Mouse (Mus musculus) lung, postnatal 36 days (tissue): ENCODE data around the gene Hes1.

ENCODE experiments used
- DNase-seq: peaks from one replicate; pipeline ENCODE4 v3.0.0; 2022; ENCODE audit warnings: mixed read lengths

Gene Hes1

DNA sequence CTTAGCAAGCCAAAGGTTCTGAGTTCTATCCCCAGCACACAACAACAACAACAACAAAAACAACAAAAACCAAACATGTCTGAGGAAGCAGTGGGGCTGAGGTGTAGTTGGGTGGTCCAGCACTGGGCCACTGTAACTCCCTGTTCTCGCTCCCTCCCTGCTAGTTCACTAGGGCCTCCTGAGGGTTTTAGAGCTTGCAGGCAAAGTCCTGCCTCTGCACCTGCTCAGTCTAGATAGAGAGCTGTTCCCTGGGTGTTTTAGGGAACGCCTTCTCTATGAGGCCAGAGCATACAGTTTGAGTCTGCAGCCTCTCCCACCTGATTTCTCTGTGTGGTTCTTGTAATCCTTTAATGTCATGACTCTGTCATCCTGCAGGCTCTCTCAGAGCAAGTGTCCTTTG lies 11.9 kb upstream of the Hes1 start:
- no peak for DNase-seq

DNA sequence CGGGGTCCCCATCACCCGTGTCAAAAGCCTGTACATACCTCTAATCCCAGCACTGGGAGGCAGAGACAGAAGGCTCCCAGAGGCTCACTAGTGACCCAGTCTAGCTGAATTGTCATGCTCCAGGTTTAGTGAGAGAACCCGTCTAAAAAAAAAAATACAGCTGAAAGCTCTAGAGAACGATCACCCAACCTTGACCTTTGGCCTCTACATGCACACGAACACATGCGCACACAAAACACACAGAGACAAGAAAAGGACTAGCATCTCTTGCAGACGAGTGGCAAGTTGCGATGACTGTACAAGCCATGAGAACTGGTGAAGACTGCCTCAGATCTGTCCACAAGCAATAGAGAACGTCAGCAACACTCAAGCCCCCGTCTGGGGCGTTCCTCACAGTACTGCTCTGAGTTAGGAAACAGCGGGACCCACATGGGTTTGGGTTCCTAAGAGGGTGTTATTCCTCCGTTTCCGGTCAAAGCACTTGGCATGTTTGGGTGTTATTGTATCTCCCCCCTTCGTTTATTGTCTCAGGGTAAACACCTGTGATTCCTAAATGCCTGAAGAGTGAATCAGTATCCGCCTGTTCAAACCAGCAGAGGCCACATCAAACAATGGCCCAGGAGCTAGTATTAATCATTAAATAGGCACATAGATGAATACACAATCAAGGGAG lies 11.2 kb upstream of the Hes1 start:
- no peak for DNase-seq

DNA sequence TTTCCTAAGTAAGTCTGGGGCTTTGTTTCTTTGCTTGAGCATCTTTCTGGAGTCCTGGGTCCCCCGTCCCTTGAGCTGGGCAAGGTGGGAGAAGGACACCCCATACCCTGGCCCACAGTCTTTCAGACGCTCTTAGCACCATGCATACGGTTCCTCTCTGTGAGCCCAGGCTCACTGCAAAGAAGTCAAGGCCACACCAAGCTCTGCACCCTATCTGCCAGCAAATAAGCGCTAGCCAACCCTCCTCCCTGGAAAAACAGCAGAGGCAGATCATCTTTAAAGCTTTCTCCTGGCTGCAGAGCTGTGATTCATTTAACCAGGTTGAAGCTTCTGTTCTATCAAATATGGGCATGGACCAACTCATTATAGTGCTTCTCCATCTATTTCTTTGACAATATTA lies 9.6 kb upstream of the Hes1 start:
- no peak for DNase-seq

DNA sequence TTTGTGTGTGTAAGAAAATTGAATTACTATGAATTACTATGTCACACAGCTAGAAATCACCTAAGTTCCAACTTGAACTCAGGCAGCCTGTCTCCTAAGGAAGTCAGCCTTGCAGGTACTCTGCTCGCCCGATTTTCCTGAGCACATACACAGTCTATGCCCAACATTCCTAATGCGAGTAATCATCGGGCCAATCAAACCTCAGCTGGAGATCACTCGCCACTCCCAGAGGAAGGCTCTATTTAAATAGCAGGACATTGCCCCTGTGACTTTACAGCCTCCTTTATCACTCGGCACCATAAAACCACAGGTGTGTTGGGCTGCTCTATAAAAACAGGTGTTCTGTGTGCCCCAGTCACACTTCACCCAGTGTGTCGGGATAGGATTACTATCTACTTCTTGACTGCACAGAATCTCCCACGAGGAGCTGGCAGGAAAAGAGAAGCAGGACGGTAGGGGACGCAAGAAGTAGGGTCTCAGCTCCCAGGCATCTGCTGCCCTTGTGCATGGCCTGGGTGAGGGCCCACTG lies 8.8 kb upstream of the Hes1 start:
- DNase-seq, result no peak

DNA sequence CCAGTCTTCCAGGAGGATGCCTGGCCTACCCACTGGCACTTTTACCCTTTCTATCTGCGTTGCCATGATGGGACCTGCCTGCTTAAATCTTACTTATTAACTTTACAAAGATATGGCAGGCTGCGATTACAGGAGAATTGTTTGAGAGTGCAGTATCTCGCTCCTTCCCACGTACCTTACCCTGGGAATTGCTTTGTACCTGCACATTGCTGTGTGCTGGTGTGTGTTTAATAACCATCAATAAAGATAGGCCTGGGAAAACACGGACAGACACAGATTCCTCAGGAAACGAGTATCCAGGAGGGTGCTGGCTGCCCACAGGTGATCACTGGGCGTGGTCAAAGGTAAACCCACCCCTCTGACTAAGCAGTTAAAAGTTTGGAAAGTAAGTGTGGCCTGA lies 8.3 kb upstream of the Hes1 start:
- DNase-seq, result no peak

DNA sequence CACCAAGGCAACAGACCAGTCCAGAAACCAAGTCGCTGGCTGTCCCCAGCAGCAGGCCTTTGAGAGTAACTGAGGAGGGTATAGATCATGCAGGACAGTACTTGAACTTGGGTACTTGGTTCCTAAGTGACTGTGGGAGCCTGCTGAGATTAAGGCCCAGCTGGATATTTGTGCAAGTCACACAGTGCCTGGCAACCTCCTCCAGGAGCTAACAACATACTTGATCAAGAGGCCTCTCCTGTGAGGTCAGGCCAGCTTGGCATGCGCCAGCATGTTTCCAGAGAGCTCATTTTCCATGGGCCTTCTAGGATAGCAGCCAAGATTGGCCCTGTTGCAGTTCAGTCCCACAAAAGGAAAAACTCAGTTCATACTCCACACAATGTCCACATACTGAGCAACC lies 7.3 kb upstream of the Hes1 start:
- DNase-seq, result peak; percentile 91

DNA sequence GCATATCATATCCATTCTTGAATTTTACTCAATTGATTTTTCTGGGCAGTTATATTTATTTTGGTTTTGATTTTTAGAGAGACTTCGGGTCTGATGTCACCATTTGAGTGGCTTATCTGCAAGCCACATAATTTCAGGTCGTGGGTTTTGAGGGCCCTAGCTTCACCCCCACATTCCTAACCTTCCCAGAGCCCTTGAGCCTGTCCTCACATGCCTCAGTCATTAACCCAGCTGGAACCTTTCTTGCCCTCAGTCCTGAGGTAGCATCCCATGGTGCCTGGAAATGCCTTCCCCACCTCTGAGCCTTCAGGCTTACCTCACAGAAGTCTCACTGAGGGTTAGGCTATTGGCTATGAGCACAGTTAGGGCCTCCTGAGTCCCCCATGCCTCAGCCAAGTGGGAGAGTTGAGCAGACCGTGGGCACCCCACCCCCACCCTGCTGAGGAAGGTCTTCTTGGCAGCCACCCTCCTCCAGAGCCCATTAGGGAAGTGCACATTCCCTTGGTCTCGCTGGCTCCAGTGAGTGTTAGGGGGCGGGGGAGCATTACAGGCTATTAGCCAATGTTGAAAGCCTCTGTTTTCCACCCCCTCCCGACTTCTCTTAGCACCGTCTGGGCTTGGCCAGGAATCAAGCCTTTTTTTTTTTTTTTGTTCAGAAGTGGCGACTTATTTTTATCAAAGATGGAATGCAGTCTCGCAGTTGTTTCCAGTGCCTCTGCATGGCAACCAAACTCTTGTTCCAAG lies 5.0 kb upstream of the Hes1 start:
- peak; percentile 94 for DNase-seq

DNA sequence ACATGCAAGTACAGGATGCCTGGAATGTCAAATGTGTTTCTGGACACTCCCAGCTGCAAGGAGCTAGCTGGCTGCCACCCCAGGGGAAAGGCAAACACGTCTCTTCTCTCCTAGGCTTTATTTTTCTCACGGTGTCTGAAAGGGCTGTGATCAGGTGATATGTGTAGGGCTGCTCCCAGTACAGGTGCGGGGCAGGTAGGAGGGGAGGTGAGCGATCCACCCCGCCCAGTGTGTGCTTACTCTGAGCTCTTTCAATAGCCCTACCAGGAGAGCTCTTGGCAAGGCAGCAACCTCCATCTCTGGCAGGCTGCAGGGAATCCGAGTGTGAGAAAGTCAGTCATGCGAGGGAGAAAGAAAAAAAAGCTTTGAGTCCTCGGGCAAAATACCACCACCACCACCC lies 3.8 kb upstream of the Hes1 start:
- DNase-seq, result peak; percentile 86

DNA sequence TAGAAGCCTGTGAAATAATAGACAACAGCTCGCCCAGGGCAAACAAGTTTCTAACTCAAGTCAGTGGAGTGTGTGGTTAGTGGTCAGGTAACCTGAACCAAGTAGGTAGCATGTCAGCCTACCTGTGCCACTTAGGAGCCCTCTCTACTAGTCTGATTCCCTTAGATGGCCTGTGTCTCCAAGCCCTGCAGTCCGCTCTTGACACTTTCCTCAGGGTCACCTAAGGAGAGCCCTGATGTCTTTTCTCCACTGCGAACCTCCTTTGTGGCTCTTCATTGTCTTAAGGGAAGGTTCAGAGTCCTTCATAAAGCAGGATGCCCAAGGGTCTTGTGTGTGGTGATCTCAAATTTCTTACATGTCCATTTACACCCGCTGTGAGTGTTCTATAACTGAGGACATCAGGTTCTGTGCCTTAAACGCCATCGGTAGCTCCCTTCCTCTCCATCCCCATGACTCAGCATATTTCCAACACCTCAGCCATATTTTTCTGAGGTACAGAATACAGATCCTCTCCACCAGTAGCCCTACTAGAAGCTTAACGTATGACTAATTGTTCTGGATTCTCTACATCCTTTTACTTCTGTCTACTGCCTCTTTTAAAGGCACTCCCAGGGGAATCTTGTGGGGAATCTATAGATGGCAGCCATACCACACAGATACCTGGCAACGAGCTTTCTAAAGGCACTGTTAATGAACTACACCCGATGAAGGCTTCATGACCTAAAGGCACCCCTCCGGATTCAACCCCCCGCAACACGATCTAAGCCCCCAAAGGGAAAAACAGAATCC lies 1.7 kb upstream of the Hes1 start:
- DNase-seq, result peak; percentile 38

DNA sequence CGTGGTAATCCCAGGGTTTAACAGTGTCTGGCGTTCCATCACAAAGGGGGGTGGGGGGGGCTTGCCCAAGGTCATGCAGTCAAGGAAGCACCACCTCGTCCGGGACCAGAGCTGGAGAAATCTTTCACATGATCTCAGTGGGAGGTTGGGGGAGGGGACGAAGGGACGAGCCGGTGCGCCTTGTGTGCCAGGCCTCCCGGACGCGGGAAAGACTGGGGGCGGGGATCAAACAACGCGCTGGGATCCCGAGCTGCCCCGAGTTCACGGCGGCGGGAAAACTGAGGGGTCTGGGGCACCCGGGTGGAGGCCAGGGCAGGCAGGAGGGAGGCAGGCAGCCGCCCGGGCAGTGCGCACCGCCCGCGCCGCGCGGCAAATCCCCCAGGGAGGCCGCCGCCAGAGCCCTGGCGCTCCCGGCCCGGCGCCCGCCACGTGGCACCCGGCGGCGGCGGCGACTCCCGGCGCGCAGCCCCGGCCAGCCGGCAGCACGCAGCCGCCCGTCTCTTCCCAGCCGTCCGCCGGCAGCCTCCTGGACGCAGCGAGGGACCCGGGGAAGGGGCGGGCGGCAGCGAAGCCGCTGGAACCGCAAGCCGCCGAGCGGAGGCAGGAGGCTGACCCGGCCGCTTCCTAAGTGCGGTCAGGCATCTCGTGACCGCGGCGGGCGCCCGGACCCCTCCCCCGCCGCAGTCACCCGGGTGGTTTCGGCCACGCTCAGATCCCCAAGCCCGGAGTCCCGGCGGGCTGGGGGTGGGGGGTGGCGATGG lies 883 bp upstream of the Hes1 start:
- peak; percentile 88 for DNase-seq

DNA sequence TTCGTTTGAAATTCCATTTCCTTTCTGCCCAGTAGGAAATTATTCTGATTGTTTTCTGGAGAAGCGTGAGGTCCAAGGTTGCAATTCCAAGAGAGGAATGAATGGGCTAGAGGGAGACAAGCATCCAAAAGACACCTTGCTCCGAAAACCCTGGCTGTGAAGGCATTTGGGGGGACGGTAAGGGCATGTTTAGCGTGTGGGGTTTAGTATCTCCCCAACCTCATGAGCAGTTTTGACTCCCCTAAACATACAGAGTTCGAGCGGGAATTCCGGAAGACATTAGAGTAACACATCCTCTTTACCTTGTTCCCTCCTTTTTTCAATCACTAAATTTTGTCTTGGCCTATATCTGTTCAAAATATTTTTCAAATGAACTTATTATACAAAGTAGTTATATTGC lies 429 bp downstream of the Hes1 start:
- DNase-seq, result no peak

DNA sequence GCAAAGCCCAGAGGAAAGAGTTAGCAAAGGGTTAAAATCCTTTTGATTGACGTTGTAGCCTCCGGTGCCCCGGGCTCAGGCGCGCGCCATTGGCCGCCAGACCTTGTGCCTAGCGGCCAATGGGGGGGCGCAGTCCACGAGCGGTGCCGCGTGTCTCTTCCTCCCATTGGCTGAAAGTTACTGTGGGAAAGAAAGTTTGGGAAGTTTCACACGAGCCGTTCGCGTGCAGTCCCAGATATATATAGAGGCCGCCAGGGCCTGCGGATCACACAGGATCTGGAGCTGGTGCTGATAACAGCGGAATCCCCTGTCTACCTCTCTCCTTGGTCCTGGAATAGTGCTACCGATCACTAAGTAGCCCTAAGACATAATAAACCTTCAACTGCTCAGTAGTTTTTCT lies 893 bp downstream of the Hes1 start:
- peak; percentile 98 for DNase-seq

DNA sequence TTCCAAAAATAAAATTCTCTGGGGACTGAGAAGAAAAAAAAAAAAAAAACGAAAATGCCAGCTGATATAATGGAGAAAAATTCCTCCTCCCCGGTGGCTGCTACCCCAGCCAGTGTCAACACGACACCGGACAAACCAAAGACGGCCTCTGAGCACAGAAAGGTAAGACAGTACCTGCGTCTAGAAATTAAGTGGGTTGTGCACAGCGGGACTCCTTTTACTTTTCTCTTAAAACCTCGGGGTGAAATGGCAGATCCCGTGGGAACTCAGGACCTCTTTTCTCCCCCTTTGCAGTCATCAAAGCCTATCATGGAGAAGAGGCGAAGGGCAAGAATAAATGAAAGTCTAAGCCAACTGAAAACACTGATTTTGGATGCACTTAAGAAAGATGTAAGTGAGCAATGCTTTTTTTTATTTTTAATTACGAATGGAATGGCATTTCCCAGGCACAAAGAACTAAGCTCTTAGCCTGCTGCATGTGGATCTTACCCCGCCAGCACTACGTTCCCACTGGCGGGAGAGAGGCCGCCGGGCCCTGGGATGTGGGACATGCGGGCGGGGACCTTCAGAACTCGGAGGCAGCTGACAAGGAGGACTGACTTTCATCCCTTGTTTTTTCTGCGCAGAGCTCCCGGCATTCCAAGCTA lies 1.5 kb downstream of the Hes1 start:
- DNase-seq, result peak; percentile 39

DNA sequence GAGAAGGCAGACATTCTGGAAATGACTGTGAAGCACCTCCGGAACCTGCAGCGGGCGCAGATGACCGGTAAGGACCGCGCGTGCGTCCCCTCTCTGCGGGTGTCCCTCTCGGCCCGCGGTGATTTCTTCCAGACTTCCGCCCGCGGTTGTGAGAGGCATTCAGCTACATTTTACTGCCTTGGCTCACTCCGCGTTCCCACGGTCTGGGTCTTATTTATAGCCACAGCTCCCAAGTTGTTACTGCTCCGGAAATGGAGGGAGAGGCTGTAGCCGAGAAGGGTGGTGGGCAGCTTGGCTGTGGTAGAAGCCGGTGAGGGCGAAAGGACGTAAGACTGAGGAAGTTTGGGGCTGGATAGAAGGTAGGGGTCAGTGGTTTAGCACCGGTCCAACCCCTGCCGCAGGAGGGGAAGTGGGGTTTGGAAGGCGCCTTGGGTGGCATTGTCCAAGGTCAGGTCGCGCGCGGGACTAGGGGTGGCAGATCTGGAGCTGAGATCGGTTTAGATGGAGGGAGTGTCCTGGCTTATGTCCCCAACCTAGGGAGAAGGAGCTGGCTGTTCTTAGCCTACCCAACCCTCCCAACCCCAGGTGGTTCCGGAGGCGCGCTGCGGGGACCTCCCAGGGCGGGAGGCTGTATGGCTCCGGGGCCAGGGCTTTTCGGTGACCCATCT lies 2.1 kb downstream of the Hes1 start:
- DNase-seq, result peak; percentile 69

DNA sequence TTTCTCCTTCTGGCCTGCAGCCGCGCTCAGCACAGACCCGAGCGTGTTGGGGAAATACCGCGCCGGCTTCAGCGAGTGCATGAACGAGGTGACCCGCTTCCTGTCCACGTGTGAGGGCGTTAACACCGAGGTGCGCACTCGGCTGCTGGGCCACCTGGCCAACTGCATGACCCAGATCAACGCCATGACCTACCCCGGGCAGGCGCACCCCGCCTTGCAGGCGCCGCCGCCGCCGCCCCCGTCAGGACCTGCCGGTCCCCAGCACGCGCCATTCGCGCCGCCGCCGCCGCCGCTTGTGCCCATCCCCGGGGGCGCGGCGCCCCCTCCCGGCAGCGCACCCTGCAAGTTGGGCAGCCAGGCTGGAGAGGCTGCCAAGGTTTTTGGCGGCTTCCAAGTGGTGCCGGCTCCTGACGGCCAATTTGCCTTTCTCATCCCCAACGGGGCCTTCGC lies 2.7 kb downstream of the Hes1 start:
- peak; percentile 90 for DNase-seq

DNA sequence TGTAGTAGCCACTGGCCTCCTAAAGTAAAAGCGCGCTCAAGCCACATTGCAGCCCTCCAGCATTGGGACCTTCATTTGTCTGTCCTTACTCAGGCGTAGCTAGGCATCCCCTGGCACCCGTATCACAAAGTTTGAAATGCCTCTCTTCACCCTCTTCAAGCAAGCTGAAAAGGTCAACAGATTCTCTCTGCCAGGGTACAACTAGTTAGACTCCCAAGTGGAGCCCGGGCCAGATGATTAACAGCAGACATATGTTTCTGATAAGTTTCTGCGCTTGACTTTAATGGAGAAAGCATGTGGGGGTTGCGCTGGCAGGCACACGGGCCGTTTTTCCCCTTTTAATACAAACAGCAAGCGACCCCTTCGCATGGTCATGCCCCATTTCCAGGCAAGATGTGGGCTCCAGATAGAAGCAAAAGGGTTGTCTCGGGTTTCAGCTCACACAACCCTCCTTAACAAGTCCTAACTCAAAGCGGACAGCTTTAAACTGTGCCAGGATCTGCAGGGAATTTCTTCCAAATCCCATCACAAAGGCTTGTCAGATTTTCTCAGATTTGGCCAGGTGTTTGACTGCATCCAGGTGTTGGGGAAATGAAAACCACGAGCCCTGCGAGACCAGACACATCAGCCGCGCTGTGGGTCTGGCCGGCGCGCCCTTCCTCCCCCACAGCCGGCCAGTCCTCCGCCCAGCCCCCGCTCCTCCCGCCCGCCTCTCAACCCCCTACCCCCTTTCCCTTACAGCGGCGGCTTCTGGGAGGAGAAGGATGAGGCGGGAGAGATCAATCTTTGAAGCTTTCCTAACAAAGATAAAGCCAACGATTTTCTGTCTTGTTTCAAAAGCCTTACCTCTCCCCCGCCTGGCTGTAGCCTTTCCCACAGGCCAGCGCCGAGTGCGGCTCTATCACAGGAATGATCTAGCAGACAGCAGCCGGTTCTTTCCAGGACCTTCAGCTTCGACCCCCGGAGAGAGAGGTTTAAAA lies 4.1 kb downstream of the Hes1 start:
- peak; percentile 37 for DNase-seq

DNA sequence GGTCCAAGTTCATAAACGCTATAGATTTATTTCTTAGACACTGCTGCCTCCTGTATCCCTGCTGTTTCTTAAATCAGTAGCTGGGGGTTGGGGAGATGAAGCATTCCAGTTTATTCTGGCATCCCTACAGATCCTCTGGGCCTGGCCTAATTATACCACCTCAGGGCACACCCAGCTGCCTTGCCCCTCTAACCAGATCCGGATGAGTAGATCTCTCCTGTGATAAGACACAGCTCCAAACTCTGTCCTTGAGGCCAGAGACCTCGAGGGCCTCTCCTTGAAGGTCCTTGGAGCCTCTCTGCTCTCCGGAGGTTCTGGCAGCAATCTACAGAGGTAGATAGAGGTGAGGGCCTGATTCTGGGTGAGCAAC lies 5.4 kb downstream of the Hes1 start:
- DNase-seq, result peak; percentile 50

DNA sequence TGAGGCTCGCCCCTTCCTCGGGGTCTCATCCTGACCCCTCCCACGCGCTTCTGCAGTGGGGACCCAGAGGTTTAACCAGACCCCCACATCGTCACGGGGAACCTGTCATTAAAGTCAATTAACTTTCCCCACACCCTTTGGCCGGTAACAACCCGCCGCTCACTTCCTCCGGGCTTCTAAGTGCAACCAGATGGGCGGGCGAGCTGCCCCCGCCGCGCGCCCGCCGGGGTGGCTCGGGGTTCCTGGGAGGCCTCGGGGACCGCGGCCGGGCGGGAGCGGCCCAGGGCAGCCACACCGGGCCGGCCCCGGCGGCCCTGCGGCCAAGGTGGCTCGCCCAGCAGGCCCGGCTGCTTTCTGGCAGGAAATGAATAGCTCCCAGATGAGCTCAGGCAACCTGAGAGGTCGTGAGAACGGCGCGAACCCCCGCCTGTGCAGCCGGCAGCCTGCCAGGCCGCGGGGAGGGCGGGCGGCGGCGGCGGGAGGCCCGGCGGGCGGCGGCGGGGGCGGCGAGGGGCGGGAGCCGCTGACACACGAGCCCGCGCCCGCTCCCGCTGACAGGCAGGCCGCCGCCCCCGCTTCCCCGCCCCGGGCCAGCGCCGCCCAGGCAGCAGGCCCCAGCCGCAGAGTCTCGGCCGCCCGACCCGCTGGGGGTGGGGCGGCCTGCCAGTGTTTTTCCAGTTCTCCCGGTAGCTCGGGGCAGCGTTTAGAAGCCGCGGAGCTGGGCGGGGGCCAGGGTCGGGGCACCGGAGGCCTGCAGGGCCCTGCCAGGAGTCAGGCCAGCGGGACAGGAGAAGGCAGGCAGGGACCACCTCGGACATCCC lies 6.0 kb downstream of the Hes1 start:
- DNase-seq, result peak; percentile 90

DNA sequence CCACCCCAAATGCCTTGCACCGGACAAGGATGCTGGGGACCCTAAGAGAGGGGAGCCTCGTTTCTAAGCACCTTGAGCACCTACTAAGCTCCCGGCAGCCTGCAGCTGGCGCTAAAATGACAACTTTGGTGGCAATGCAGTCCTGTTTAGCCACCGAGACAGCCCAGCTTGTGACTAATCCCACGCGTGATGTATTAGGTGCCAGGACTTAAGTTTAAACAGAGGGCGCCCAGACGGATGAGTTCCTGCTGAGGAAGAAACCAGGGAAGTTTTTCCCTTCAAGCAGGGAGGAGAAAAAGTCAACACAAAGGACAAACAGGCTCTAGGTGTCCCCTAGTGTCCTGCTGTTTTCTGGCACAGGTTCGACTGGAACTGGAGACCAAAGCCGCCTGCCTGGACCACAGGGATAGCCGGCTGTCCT lies 6.6 kb downstream of the Hes1 start:
- peak; percentile 76 for DNase-seq

DNA sequence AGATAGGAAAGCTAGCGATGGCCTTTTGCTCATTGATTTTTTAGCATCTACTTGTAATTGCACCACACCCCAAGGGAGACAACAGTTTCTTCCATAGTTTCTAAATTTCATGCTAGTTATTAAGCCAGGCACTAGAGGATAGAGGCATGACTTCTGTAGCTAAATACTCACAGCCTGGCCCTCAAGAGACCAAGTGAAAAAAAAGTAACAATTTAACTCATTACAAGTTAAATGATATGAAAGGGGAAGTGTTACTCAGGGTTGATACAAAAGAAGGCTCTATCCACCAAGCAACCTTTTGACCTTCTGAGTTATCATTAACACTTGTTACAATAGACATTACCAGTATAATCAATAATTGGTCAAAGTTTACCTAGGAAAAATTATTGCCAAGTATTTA lies 9.1 kb downstream of the Hes1 start:
- no peak for DNase-seq
